Mouse (Mus musculus) layer of hippocampus, adult 8-10 months (tissue): Measurements from ENCODE around the gene Ceacam16. TPM values are rescaled to one million over a fixed set of nuclear protein-coding genes. Genes with fewer than 3 reads are reported as not detected.

Source experiments
- DNase-seq, 2 experiments: peaks; one replicate each; pipeline ENCODE4 v3.0.0; 2022; ENCODE audit warnings: low spot score in 2 of 2
- total RNA-seq, 4 experiments: library from RNA; stranded (reverse); gene quantifications; 2 replicates each; pipeline ENCODE4 v1.2.4; 2022

Gene Ceacam16
- not detected for total RNA-seq

DNA sequence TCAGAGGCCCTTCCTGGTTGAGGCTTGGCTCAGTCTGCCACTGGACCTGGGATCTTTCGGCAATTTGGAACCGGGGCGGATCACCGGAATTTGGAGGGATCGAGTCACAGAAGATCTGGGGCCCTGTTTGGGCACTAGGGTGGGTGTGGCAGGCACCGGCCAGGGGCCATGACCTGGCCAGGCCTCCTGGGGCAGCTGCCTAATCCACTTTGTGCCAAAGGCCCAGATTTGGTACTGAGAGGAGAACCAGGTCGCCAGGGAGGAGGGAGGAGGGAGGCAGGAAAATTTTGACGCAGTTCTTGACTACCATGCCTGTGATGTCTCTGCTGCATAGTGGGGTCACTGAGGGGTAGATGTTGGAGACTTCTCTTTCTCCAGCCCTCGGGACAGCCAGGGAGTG is at the start of gene Ceacam16:
Ceacam16 (minus strand) TSS at position 101 of the 400 bp plus-strand sequence.
- DNase-seq: no peak

DNA sequence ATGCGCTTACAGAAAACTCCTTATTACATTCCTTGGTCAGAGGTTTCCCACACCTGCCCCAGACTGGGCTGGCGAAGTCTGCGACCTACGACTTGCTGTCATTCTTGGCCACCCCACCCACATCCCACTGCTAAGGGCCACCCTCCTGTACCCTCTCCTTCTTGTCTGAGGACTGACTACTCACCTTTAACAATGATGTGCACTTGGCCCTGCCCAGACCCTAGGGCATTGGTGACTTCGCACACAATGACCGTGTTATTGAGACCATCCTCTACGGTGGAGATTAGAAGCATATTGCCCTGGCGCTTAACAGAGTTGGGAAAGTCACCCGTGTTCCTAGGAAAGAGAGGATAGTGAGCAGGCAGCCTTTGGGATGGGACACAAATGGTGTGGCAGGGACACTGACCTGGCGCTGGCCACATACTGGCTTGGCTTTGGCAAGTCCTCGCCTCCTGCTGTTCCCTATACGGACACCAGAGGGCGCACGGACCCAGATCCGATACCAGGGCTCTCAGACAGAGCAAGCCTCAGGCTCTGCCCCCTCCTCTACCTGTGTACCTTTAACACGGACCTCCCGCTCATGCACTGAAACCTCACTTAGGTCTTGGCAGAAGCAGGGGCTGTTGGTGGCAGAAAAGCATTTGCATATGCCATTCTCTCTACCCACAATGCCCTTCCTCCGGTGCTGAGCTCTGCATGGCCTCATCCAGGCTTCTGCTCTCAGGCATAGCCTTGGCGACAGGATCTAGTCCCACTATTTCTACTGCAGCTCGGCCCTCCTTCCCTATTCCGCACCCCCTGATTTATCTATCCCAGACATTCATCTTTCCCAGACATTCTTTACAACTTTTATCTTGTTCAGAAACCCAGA is 49.6 kb upstream of the Ceacam16 start:
- DNase-seq: peak; percentile 57 to 81

DNA sequence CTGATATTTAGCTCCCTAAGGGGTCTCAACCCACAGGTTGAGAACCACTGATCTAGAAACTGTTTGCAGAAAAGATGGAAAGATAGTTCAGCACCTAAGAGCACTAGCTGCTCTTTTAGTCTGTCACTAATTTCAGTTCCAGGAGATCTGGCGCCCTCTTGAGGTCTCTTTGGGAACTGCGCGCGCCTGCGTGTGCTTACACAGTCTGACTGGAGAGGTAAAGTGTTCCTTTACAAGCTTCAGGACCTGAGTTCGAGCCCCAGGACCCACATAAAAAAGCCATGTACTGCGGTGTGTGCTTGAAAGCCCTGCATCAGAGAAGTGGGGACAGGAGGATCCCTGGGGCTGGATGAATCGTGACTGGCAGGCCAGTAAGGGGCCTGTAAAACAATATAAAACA is 28.8 kb upstream of the Ceacam16 start:
- no peak for DNase-seq

DNA sequence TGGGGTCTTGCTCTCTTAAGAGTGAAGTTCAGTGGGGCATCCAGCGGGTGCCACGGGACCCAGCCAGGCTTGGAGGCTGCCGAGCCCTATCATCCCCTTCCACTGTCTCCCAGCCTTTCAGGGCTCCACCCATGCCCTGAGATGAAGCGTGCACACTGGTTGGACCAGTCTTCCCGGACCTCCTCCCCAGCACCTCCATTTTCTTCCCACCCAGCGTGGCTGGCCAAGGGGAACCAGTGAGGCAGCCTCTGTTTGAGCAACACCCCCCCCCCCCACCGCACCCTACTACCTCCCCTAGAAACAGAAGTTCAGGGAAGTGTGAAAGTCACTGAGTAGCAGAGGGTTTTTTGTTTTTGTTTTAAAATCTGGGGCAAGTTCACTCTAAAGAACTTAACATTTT is 26.8 kb upstream of the Ceacam16 start, which contains the start of gene Ceacam19:
Ceacam19 (minus strand) TSS at position 117 of the 400 bp plus-strand sequence.
- no peak for DNase-seq

DNA sequence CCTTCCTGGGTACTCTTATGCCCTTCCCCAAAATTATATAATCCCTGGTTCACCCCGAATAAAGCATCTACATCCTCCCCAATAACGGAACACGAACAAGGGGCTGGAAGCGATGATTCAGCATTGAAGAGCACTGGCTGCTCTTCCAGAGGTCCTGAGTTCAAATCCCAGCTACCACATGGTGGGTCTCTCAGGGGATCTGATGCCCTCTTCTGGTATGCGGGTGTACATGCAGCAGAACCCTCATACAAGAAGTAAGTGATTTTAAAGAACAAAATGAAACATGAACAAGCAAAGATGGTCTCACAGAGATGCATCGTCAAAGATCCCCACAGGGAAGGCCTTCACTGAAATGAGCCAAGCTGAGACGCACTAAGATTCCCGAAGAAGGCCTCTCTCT is 19.7 kb upstream of the Ceacam16 start:
- DNase-seq: no peak

DNA sequence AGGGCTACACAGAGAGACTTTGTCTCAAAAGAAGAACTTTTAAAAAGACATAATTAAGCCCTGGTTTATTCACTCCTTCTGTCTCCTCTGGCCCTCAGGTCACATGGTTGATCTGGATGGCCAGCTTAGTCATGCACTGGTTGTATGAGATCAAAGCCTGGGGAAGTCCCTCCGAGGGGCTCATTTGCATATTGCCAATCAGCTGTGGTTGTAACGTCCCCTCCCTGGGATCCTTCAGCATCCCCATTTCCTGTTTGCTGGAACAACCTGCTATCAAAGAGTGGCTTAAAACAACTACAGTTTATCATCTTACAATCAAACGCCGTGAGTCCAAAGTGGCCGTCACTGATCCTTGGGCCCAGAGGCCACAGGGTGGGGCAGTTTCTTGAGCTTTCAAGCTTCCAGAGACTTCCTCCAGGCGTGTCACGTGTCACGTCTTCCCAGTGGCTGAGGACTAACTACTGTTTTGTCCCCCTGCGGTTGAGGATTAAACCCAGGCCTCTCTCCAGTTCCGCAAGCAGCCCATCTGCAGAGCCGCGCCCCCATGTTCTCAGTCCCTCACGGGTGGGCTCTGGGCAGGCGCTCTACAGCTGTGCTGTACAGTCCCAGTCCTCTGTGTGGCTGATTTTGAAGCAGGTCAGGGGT is 15.8 kb upstream of the Ceacam16 start:
- DNase-seq: no peak

DNA sequence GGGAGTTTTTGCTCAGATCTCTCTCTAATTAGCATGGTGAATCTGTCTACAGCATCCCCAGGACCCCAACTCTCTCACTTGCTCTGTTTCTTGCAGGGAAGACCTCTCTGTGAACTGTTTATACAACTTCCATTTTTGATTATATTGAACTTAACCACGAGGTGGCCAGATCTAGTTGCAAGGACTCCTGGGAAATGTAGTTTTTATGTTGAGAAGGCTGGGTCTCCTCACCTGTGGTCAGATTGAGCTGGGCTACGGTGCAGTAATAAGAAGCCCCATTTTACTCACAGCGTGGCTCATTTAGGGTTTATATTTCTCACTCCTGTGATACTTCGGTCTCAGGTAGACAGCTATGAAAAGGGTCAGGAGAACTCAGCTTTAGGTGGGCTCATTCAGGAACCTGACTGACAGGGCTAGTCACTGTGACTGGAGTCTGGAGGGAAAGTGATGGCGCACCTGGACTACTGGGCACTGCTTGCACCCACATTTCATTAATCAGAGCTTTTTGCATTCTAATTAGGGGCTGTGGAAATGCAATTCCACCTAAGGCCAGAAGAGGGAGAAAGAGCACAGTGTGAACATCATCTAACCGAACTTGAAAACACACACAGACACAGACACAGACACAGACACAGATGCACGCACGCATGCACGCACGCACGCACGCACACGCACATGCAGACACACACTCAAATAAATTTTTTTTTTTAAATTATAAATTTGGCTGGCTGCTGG is 15.0 kb upstream of the Ceacam16 start:
- DNase-seq: peak; percentile 21 to 49

DNA sequence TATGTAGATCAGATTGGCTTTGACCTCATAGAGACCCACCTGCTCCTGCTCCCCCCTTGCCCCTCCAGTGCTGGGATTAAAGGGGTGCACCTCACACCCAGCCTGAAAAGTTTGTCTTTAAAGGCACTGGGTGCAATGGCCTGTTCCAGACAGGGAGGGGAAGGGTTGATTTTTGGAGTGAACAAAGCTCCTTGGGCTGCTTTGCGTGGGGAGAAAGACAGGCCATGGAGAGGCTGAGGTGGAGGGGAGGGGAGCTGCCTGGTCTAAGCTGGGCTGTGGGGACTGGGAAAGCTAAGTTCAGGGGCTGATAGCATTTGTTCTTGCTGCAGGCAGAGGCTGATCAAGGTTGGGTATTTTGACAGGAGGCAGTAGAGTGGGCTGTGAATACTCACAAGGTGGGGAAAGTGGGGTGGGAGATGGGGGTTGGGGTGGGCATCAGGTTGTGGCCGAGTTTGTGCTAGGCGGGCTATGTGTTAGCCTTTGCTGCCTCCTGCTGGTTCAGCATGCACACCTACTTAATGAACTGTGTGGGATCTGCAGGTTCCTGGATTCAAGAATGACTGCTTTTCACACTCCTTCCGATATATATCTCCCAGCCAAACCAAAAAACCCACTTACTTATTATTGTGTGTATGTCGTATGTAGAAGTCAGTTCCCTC is 11.0 kb upstream of the Ceacam16 start:
- no peak for DNase-seq

DNA sequence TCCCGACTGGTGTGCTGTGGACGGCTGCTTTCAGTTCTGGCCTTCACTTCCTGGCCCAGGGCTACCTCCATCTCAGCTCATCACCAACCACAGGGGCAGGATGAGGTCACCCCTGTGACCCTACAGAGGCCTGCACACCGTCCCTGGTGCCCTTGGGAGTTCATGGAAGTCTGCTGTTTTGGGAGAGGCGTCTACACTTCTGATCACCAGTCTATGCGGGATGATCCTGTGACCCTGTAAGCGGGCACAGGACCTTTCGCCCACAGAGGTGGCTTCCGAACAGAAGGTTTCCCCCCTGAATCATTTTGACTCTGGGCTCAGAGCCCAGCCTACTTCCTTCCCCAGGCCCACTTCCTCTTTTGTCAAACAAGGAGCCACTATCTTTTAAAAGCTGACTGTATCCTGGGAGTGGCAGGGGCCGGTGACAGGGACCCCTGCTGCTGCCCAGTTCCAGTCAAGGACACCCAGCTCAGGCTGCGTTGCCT is 10.1 kb upstream of the Ceacam16 start:
- no peak for DNase-seq

DNA sequence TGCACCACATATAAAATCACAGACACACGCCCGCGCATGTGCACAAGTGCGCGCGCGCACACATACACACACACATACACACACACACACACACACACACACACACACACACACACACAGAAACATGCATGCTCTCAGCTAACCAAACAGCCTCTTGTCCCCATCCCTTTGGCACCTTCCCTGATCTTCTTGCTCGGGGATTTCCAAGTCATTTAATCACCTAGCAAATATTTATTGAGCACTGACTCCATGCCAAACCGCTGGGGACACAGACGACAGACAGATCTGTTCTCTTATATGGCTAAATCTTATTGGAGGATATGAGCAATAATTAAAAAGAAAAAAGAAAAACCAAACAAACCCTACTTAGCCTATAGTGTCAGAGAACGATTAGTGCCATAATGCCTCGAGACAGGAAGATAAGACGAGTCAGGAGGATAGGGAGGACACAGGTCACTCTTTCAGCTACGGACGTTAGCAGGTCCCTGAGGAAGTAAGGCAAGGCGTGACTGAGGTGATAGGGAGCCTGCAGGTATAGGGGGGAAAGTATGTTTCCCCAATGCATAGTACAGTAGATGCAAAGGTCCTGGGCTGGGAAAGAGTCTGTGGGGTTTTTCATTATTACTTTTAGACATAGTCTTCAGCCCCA is 6.8 kb upstream of the Ceacam16 start:
- no peak for DNase-seq

DNA sequence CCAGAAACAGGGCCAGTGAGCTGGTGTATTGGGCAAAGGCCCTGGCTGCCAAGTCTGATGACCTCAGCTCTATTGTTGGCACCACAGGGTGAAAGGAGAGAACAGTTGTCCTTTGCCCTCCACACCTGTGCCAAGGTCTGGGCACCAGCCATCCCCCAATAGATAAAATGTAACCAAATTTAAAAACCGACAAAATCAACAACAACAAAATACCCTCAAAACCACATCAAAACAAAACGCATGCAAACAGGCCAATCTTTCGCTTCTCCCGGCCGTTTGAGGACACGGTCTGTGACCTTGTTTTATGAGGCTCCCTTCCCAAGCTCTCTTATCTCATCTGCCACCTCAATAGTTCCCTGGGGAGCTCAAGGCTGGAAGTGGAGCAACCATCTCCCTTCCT is 5.4 kb upstream of the Ceacam16 start:
- no peak for DNase-seq

DNA sequence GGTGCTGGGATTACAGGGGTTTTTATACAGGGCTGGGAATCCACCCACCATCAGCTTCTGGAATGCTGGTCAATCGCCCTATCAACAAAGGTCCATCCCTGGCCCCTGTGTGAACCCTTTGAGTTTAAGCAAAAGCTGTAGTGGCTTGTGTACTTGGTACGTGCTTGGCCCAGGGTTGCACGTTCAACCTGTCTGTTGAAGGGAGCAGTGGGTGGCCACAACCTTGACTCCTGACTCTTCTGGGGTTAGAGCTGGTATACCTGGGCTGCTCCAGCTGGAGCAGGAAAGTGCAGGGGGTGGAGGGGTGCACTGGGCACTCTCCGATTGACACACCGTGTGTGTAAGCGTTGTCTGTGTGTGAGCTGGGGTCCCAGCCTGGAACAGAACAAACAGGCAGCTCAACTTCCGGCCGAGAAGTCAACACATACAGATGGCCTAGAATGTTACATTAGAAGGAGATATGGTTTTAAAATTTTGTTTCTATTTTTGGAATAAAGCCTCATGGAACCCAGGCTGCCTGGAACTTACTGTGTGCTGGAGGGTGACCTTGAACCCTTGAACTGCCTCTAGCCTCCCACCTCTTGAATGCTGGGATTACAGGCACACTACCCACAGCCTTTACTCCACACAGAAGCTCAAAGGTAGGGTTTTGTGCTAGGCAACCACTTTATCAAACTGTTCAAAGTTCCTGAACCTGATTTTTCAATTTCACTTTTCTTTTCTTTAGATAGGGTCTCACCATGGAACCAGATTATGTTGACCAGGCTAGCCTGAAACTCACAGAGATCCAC is 4.3 kb upstream of the Ceacam16 start:
- DNase-seq: no peak

DNA sequence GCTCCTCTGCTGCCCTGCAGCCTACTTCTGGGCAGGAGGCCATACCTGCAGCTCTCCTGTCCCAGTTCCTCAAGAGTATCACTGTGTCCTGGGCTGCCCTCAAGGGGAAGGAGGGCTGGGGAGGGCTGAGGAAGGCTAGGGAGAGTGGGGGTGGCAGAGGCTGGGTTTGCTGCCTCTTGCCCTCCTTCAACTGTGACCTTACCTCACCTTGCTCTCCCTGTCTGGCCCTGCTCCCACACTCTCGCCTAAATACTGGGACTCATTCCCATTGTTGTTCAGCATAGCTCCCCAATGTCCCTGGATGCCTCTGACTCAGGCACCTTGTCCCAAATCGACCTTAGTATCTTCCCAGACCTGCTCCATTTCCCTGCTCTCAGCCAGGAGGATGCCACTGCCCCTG is 3.1 kb upstream of the Ceacam16 start:
- DNase-seq: no peak

DNA sequence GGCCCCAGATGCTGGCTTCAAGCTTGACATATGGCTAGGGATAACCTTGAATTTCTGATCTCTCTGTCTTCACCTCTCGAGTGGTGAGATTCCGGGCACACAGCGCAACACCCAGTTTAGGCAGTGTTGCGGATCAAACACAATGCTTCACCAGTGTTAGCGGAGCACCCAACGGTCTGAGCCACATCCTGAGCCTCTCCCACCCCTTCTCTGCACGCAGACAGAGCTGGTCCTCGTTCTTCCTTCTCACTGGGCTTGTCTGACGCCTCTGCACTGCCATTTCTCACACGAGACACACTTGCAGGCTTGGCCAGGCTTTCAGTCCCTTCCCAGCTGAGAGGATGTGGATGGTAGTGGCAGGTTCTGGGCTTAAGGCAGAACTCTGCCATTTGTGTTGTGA is 1.4 kb downstream of the Ceacam16 start:
- no peak for DNase-seq

DNA sequence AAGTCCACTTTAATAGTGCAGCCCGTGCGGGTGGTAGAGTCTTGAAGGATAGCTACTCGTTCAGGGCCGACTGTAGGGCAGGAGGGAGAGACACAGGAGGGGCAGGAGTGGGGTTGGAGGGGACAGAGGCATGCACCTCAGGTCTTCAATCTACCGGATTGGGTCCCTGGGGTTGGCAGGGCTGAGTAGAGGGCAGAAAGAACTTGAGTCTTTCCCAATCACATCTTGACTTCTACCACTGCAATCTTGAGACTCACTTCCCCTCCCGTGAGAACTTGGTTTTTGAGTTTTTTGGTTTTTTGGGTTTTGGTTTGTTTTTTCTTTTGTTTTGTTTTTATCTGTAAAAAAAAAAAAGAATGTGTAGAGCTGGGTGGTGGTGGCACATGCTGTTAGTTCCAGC is 4.8 kb downstream of the Ceacam16 start:
- DNase-seq: no peak

DNA sequence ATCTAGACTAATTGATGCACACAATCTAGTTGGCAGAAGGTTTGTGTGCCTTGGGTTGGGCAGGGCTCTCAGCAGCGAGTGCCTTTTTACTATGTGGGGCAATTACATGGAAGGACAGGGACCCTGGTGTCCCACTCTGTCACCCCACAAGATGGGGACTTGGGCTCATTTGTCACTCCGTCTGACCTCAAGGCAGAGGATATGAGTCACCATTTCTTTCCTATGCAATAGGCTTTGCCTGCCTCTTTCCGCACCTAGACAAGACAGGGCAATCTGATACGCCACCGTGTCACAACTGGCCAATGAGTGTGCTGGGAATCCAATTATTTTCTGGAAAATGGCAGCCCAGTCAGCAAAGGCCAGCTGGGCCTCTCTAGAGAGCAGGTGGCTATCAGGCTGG is 5.4 kb downstream of the Ceacam16 start:
- DNase-seq: no peak

DNA sequence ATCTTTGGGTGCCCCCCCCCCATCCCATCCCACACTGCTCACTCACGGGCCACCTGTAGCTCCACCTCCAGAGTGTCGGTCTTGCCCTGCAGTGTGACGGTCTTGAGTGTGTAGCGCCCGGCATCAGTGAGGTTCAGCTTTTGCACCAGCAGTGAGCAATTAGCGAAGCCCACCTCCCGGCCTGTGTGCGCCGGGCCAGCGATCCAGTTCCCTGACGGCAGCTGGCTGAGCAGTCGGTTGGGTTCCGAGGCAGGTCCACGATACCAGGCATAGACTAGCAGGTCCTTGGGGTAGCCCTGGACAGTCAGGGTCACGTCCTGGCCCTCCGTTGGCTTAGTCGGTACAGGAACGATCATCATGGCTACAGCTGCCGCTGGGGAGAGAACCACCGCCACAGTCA is 7.6 kb downstream of the Ceacam16 start:
- no peak for DNase-seq

DNA sequence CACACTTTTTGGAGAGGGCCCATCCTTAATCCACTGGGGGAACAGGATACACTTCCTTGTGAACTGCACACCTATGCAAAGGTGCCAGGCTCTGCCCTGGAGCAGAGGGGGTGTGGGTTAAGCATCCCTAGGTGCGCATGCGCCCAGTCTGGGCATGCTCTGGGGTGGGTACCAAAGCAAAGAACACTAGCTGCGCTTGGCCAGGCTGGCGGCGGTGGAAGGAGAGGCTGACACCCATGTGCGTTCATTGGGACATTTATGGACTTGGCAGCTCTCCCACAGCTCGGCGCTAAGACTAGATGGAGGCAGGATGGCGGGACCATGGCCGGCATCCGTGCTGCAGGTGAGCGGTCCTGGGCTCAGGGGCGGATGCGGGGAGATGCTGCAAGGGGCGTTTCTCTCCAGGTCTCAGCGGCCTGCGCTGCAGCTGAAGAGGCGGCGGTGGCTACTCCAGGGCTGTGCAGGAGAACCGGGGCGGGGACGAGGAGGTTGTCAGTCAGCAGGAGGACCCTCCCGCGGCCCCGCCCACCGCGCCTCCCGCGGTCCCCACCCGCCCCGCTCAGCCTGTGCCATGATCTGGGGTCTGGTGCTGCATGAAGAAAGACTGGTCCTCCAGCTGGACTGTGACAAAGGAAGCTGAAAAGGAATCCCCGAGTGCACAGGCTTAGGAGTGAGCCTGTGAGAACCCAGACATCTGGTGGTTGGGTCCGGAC is 9.1 kb downstream of the Ceacam16 start, which contains the start of gene Gm19345:
Gm19345 (plus strand) TSS at position 146 of the 713 bp plus-strand sequence.
- peak in 1 of 2 experiments; percentile 22 for DNase-seq

DNA sequence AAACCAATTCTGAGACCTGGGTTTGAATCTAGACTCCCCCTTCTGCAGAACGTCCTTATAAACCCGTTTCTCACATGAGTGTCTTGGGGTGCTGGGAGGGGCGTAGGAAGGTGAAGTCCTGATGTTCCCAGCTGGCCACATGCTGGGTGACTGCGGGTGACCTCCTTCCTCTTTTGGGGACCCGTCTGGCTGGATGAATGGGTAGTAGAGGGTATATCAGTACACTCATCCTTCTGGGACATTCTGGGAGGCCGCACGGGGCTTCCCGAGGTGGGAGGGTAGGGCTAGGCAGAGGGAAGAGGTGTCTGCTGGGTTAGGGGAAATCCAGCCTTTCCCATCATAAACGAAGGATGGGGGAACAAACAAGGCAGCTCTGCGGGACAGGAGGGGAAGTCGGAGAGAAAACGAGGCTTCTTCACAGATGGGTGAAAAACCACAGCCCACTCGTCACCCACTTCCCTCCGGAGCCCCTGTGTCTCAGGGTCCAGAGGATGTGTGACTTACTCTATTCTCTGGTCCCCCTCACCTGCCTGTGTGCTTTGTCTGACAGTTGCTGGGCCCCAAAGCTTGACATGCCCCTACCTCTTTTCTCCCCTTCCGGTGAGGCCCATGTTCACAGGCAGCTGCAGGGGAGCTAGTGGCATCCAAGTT is 16.5 kb downstream of the Ceacam16 start:
- DNase-seq: no peak
